Mouse (Mus musculus) left cerebral cortex, adult 18-20 months (tissue): ENCODE data around the gene Prcc. TPM values are rescaled to one million over a fixed set of nuclear protein-coding genes. Genes with fewer than 3 reads are reported as not detected.
"Not testable (repeated sequence)": the region's sequence is repeated elsewhere in the genome, so short reads cannot be mapped to it uniquely, and the experiment has no call there.

ENCODE experiments used
- DNase-seq, 2 experiments: peaks; one replicate each; pipeline ENCODE4 v3.0.0; 2021 to 2022; ENCODE audit warnings: low spot score in 2 of 2, mixed read lengths in 1 of 2
- total RNA-seq, 2 experiments: library from RNA; stranded (reverse); gene quantifications; 2 replicates each; pipeline ENCODE4 v1.2.3; 2021

Prcc gene
- total RNA-seq, 2 experiments from 2014 or later, result 58.4 to 59.5 TPM

GRCm38 (mm10) chr3:87849117-87849516 lies 36.3 kb downstream of the Prcc start:
- DNase-seq, result no peak

GRCm38 (mm10) chr3:87847680-87848079 lies 37.7 kb downstream of the Prcc start:
- no peak for DNase-seq

- no peak for DNase-seq
Observed at GRCm38 (mm10) chr3:87846650-87847110, 38.7 kb downstream of the Prcc start, which contains the start of gene Sh2d2a. Sh2d2a (plus strand) TSS chr3:87846755.

- no peak for DNase-seq
Observed at GRCm38 (mm10) chr3:87846186-87846585, 39.2 kb downstream of the Prcc start.

GRCm38 (mm10) chr3:87844981-87845380 lies 40.4 kb downstream of the Prcc start:
- no peak for DNase-seq

GRCm38 (mm10) chr3:87840858-87841257 lies 44.5 kb downstream of the Prcc start:
- no peak for DNase-seq

- peak; percentile 75 to 91 for DNase-seq
Observed at GRCm38 (mm10) chr3:87838622-87839021, 46.8 kb downstream of the Prcc start.

GRCm38 (mm10) chr3:87833482-87833881 lies 51.9 kb downstream of the Prcc start:
- DNase-seq, result no peak

GRCm38 (mm10) chr3:87832109-87832859 lies 53.1 kb downstream of the Prcc start:
- DNase-seq, result no peak

- DNase-seq, result no peak
Observed at GRCm38 (mm10) chr3:87829025-87829424, 56.4 kb downstream of the Prcc start.

GRCm38 (mm10) chr3:87828435-87828834 lies 57.0 kb downstream of the Prcc start:
- DNase-seq, result no peak

- not testable (repeated sequence) for DNase-seq
Observed at GRCm38 (mm10) chr3:87824206-87824605, 61.2 kb downstream of the Prcc start, which contains the start of gene Pear1. Pear1 (minus strand) TSS chr3:87824306.

GRCm38 (mm10) chr3:87818226-87818625 lies 67.2 kb downstream of the Prcc start:
- DNase-seq, result no peak

- DNase-seq, result peak; percentile 68 to 81
Observed at GRCm38 (mm10) chr3:87816646-87817093, 68.7 kb downstream of the Prcc start.

- DNase-seq, result no peak
Observed at GRCm38 (mm10) chr3:87816166-87816565, 69.2 kb downstream of the Prcc start.

GRCm38 (mm10) chr3:87812873-87813272 lies 72.5 kb downstream of the Prcc start:
- DNase-seq, result no peak

- no peak for DNase-seq
Observed at GRCm38 (mm10) chr3:87812413-87812812, 73.0 kb downstream of the Prcc start.

- no peak for DNase-seq
Observed at GRCm38 (mm10) chr3:87811297-87811696, 74.1 kb downstream of the Prcc start.

- DNase-seq, result no peak
Observed at GRCm38 (mm10) chr3:87809322-87809962, 76.0 kb downstream of the Prcc start.
